Mouse (Mus musculus) heart, embryonic 14.5 days (tissue): ENCODE measurements around the gene Gm12887. TPM values are rescaled to one million over a fixed set of nuclear protein-coding genes. Genes with fewer than 3 reads are reported as not detected.

ENCODE experiments used
- ATAC-seq: fragments of 200-750 bp; cut with Nextera tagmentation; 2 replicates; pipeline ENCODE4 v1.8.0; 2017; ENCODE audit warnings: low read depth, moderate TSS enrichment; ENCODE audit not compliant: insufficient number of reproducible peaks, insufficient read depth, low FRiP score
- H3K27ac ChIP-seq, 2 experiments: fragments of 200-500 bp in 1 of 2; fragments of 300-500 bp in 1 of 2; sonication (generic) in 1 of 2; replicated peaks in 1 of 2; 2 replicates each; pipeline ENCODE4 v1.5.1; 2012 to 2014; ENCODE audit warnings: low read depth in 2 of 2, low read length in 2 of 2, control low read depth in 1 of 2, mild to moderate bottlenecking in 1 of 2, mixed read lengths in 1 of 2; ENCODE audit not compliant: control insufficient read depth in 1 of 2, insufficient read depth in 1 of 2
- H3K27me3 ChIP-seq: fragments of 300-500 bp; sonication (generic); 2 replicates; pipeline ENCODE4 v1.6.1; 2014; ENCODE audit warnings: mild to moderate bottlenecking, low read length, control low read depth; ENCODE audit not compliant: control insufficient read depth, insufficient read depth
- H3K36me3 ChIP-seq: fragments of 300-500 bp; sonication (generic); 2 replicates; pipeline ENCODE4 v1.6.1; 2014; ENCODE audit warnings: mild to moderate bottlenecking, control low read depth, low read length, mixed read lengths; ENCODE audit not compliant: control insufficient read depth, insufficient read depth
- H3K4me1 ChIP-seq, 2 experiments: fragments of 200-500 bp in 1 of 2; fragments of 300-500 bp in 1 of 2; sonication (generic) in 1 of 2; 2 replicates each; pipeline ENCODE4 v1.6.1; 2012 to 2014; ENCODE audit warnings: low read length in 2 of 2, control low read depth in 1 of 2, mixed read lengths in 1 of 2; ENCODE audit not compliant: control insufficient read depth in 2 of 2, insufficient read depth in 2 of 2
- H3K4me2 ChIP-seq: fragments of 300-500 bp; sonication (generic); 2 replicates; pipeline ENCODE4 v1.6.1; 2014; ENCODE audit warnings: mild to moderate bottlenecking, low read length
- H3K4me3 ChIP-seq, 2 experiments: fragments of 200-500 bp in 1 of 2; fragments of 300-500 bp in 1 of 2; sonication (generic) in 1 of 2; 2 replicates each; pipeline ENCODE4 v1.5.1; 2012 to 2014; ENCODE audit warnings: low read length in 2 of 2, mild to moderate bottlenecking in 2 of 2, control low read depth in 1 of 2, low read depth in 1 of 2, moderate library complexity in 1 of 2; ENCODE audit not compliant: control insufficient read depth in 1 of 2, insufficient read depth in 1 of 2
- H3K9ac ChIP-seq: fragments of 300-500 bp; sonication (generic); 2 replicates; pipeline ENCODE4 v1.6.1; 2014; ENCODE audit warnings: mild to moderate bottlenecking, low read length
- H3K9me3 ChIP-seq: fragments of 300-500 bp; sonication (generic); 2 replicates; pipeline ENCODE4 v1.6.1; 2016; ENCODE audit warnings: low read length, control low read depth; ENCODE audit not compliant: control insufficient read depth
- WGBS: fragments of 180-500 bp; shearing (Covaris S2); extraction: QIAGEN DNeasy Blood & Tissue Kit; methylation state at CpG from one replicate; pipeline ENCODE4 v1.1.7; 2014; 5-methylcytosine and 5-hydroxymethylcytosine counted together
- polyA plus RNA-seq: library from polyadenylated mRNA; unstranded; fragments of >200 nt; fragmentation: Nextera tagmentation; extraction: Ambion mirVana; gene quantifications from 2 replicates; pipeline ENCODE4 v1.2.1, GENCODE M21; 2014

Gene Gm12887
- polyA plus RNA-seq, result not detected in 2 replicates

GRCm38 (mm10) chr4:121622003-121622402 lies at the start of gene Gm12887:
Gene Gm12887 (minus strand): TSS chr4:121622103.
- H3K36me3 ChIP-seq, result no peaks in the 10 kb centered on the region
- H3K4me3 ChIP-seq, result no peak within 1 kb of the TSS
- WGBS, result 41% methylated on average over 2 of the region's 2 CpGs
- H3K9ac ChIP-seq, result no peak within 1 kb of the TSS
- no peaks in the 10 kb centered on the region for H3K4me1 ChIP-seq
- H3K4me2 ChIP-seq, result no peak within 1 kb of the TSS
- ATAC-seq, result no peak
- H3K27ac ChIP-seq, result no peak within 1 kb of the TSS
- H3K9me3 ChIP-seq, result peaks cover 9% of the 10 kb centered on the region; the same call in 1 of the 2 replicates
- no peaks in the 10 kb centered on the region for H3K27me3 ChIP-seq

DNA sequence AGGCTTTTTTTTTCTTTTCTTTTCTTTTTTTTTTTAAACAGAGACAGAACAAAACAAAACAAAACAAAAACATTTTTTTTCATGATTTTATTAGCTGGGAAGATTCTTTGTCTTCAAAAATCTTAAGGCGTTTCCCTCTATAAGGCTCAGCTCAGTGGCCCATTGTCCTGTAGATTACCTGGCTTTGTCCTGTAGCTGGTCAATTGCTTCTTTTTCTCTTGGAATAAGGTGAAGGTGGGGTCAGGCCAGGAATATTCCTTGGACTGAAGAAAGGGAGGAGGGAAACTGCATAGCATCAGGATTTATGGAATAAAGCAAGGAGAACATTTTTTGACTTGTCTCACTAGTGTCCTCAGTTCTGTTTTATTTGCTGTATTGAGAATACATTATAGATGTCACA lies 35.1 kb upstream of the Gm12887 start:
- H3K36me3 ChIP-seq, result no peaks in the 10 kb centered on the region

More for the DNA sequence above, 35.1 kb upstream of the Gm12887 start:
- Histone ChIP-seq H3K9ac (no peak overlapping the region), H3K27ac (no peak overlapping the region), H3K4me2 (no peak overlapping the region), H3K9me3 (peaks cover 18% of the 10 kb centered on the region), H3K4me3 (no peak overlapping the region), H3K4me1 (no peaks in the 10 kb centered on the region), H3K27me3 (no peaks in the 10 kb centered on the region)
- 78% methylated on average over 1 of the region's 1 CpGs for WGBS
- ATAC-seq, result no peak

Other genes starting within 250 kb of the Gm12887 start
- gene Gm12886, start 199.0 kb downstream of the Gm12887 start, polyA plus RNA-seq, result not detected in 2 replicates